Mouse (Mus musculus) hindbrain, postnatal 0 days (tissue): Measurements from ENCODE around the gene Ovol3. TPM values are rescaled to one million over a fixed set of nuclear protein-coding genes. Genes with fewer than 3 reads are reported as not detected.
"Not testable (repeated sequence)": the region's sequence is repeated elsewhere in the genome, so short reads cannot be mapped to it uniquely, and the experiment has no call there.

Source experiments
- ATAC-seq: fragments of 200-750 bp; cut with Nextera tagmentation; 2 replicates; pipeline ENCODE4 v1.8.0; 2017; ENCODE audit warnings: mild to moderate bottlenecking, moderate TSS enrichment, moderate library complexity
- DNase-seq: peaks from one replicate; pipeline ENCODE4 v3.0.0-alpha.2; 2015; ENCODE audit warnings: low spot score
- H3K27ac ChIP-seq: fragments of 300-500 bp; sonication (generic); 2 replicates; pipeline ENCODE4 v1.5.1; 2014; ENCODE audit warnings: mild to moderate bottlenecking
- H3K27me3 ChIP-seq: fragments of 300-500 bp; sonication (generic); 2 replicates; pipeline ENCODE4 v1.6.1; 2014; ENCODE audit warnings: low read length, mixed read lengths; ENCODE audit not compliant: insufficient read depth
- H3K36me3 ChIP-seq: fragments of 300-500 bp; sonication (generic); 2 replicates; pipeline ENCODE4 v1.6.1; 2014; ENCODE audit warnings: low read length, mixed read lengths; ENCODE audit not compliant: insufficient read depth
- H3K4me1 ChIP-seq: fragments of 300-500 bp; sonication (generic); 2 replicates; pipeline ENCODE4 v1.6.1; 2014; ENCODE audit warnings: antibody characterized with exemption, low read length, mixed read lengths; ENCODE audit not compliant: insufficient read depth
- H3K4me2 ChIP-seq: fragments of 300-500 bp; sonication (generic); 2 replicates; pipeline ENCODE4 v1.6.1; 2014; ENCODE audit warnings: low read depth, mild to moderate bottlenecking, low read length, moderate library complexity, mixed read lengths
- H3K4me3 ChIP-seq: fragments of 300-500 bp; sonication (generic); 2 replicates; pipeline ENCODE4 v1.5.1; 2014; ENCODE audit warnings: low read length
- H3K9ac ChIP-seq: fragments of 300-500 bp; sonication (generic); replicated peaks from 2 replicates; pipeline ENCODE4 v1.6.1; 2014; ENCODE audit warnings: mild to moderate bottlenecking, low read length, moderate library complexity, mixed read lengths
- H3K9me3 ChIP-seq: fragments of 300-500 bp; sonication (generic); 2 replicates; pipeline ENCODE4 v1.6.1; 2016; ENCODE audit warnings: low read length, mixed read lengths
- CTCF ChIP-seq: IDR thresholded peaks from 2 replicates; pipeline ENCODE4 v1.5.1; 2016; ENCODE audit warnings: antibody characterized with exemption, control low read depth, low read depth
- WGBS: fragments of 180-500 bp; shearing (Covaris S2); extraction: QIAGEN DNeasy Blood & Tissue Kit; methylation state at CpG from one replicate; pipeline ENCODE4 v1.1.7; 2014; 5-methylcytosine and 5-hydroxymethylcytosine counted together
- polyA plus RNA-seq: library from polyadenylated mRNA; unstranded; fragments of >200 nt; fragmentation: Nextera tagmentation; extraction: Ambion mirVana; gene quantifications from 2 replicates; pipeline ENCODE4 v1.2.1, GENCODE M21; 2015
- total RNA-seq: library from RNA; depleted of rRNA; stranded (reverse); fragments of >200 nt; gene quantifications from 2 replicates; pipeline ENCODE4 v1.2.3, GENCODE M21; 2014

The Ovol3 gene
- total and polyA plus RNA-seq, 2 experiments from 2014 or later = not detected

DNA sequence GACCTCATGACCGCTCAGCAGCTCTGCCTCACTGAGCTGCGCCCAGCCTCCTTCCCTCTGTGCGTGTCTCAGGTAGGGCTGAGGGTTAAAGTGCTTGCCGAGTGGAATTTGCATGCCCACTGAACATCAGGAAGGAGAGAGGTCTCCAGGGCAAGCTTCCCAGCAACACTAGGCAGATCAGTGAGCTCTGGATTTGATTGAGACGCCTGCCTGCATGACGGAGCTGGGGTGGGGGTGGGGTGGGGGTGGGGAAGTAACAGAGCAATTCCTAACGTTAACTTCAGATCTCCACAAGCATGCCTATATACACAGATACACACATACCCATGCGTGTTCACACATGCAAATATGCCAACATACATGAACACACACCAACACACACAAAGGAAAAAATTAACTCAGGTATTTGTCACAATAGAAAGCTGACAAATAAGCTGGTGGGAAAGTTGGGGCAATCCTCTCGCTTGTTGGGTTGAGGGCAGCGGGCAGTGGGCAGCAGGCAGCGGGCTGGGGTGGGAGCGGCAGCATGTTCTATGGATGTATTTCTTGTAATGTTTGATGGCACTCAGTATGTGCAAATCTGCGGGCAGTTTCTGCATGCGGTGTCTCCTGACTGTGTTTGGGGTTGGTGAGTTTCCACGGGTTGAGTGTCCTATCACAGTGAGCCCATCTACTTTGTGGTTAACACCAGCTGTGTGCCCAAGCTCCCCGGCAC lies 16.1 kb downstream of the Ovol3 start:
- Histone ChIP-seq H3K9ac (peak overlapping the region; percentile 50), H3K27ac (peak overlapping the region; percentile 49; the same call in 1 of the 2 replicates), H3K4me1 (no peaks in the 10 kb centered on the region), H3K4me2 (peak overlapping the region; percentile 98), H3K4me3 (peak overlapping the region; percentile 43), H3K36me3 (peaks cover 9% of the 10 kb centered on the region), H3K9me3 (no peaks in the 10 kb centered on the region), H3K27me3 (no peaks in the 10 kb centered on the region)
- DNase-seq = peak; percentile 83
- peak; percentile 59 for ATAC-seq
- 4% methylated on average over 16 of the region's 16 CpGs for WGBS
- TF ChIP-seq CTCF = no peak

DNA sequence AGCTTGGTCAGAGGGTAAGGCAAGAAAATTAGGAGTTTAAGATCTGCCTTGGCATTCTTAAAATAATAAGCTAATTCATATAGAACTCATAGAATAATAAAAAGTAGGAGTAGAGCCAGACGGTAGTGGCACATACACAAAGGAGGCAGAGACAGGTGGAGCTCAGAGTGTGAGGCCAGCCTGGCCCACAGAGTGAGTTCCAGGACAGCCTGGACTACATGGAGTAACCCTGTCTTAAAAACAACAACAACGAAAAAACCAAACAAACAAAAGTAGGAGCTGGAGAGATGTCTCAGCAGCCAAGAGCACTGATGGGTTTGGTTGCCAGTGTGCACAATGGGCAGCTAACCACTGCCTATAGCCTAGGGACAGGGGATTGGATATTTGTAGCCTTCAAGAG lies 18.2 kb downstream of the Ovol3 start:
- H3K27ac ChIP-seq = no peak overlapping the region
- no peaks in the 10 kb centered on the region for H3K27me3 ChIP-seq
- WGBS = 75% methylated on average over 2 of the region's 2 CpGs
- H3K4me3 ChIP-seq = no peak overlapping the region
- H3K4me2 ChIP-seq = no peak overlapping the region
- H3K36me3 ChIP-seq = no peaks in the 10 kb centered on the region
- no peaks in the 10 kb centered on the region for H3K4me1 ChIP-seq
- no peak overlapping the region for H3K9ac ChIP-seq
- no peaks in the 10 kb centered on the region for H3K9me3 ChIP-seq
- DNase-seq (no peak), ATAC-seq (no peak)
- no peak for TF ChIP-seq CTCF

DNA sequence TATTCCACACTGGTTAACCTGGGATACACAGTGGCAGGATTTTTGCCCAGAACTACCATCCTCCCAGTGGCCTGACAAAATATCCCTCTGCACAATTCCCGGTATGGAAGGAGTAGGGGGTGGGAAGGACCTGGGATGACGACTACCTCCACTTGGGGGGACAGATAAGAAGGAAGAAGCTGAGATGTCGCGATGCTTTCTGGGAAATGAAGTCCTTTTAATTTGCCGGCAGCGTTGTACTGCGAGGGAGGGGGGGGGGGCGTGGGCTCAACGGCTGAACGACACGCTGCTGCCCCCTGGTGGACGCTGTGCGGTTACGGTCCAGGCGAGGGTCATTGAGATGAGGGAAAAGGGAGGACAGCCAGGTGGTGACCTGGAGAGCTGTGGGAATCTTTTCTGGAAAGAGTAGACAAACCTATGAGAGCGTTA lies 18.8 kb downstream of the Ovol3 start:
- WGBS = under 1% methylated on average over 16 of the region's 16 CpGs
- H3K27ac ChIP-seq = peak overlapping the region; percentile 68
- no peaks in the 10 kb centered on the region for H3K27me3 ChIP-seq
- H3K4me1 ChIP-seq = no peaks in the 10 kb centered on the region
- H3K4me2 ChIP-seq = peak overlapping the region; percentile 42
- peak; percentile 97 for TF ChIP-seq CTCF
- no peaks in the 10 kb centered on the region for H3K36me3 ChIP-seq
- DNase-seq (peak; percentile 95), ATAC-seq (peak; percentile 85)
- H3K4me3 ChIP-seq = no peak overlapping the region
- no peak overlapping the region for H3K9ac ChIP-seq
- H3K9me3 ChIP-seq = no peaks in the 10 kb centered on the region

DNA sequence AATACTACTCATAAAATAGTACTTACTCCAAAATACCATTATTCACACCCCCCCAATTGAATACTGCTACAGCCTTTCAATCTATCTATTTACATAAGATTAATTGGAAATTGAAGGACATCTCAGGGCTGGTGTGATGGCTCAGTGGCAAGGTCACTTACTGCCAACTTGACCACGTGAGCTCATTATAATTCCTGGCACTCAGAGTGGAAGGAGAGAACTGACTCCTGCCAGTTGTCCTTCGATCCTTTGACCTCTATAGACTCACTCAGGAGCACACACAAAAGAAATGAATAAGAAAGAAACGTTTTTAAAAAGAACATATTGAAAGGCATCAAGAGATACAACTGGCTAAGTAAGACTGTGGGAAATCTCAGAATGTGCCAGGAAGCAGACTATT lies 19.6 kb downstream of the Ovol3 start:
- no peak for ATAC-seq
- TF ChIP-seq CTCF = no peak
- Histone ChIP-seq H3K27ac (no peak overlapping the region), H3K9me3 (no peaks in the 10 kb centered on the region), H3K36me3 (no peaks in the 10 kb centered on the region), H3K4me2 (no peak overlapping the region), H3K4me3 (no peak overlapping the region), H3K27me3 (no peaks in the 10 kb centered on the region), H3K4me1 (no peaks in the 10 kb centered on the region), H3K9ac (no peak overlapping the region)
- 49% methylated on average over 3 of the region's 3 CpGs for WGBS
- no peak for DNase-seq

DNA sequence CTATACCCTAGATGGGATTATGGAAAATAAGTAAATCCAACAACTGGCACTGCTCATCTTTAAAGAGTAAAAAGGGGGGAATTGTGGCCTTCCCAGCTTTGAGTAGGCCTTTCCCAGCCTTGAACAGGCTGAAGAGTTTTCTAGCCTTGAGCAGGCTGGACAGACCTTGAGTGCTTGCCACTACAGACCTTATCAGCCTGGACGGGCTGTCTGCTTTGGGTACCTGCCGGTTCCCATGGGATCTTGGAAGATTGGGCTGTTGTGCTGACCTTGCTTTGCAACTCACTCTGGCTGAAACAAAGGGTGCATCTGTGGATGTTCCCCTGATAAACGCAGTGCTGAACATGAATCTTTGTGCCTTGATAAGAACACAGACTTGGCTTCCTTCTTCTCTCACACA lies 21.6 kb downstream of the Ovol3 start:
- Histone ChIP-seq H3K27me3 (no peaks in the 10 kb centered on the region), H3K27ac (no peak overlapping the region), H3K4me1 (no peaks in the 10 kb centered on the region), H3K36me3 (no peaks in the 10 kb centered on the region), H3K4me3 (no peak overlapping the region), H3K4me2 (no peak overlapping the region), H3K9ac (no peak overlapping the region), H3K9me3 (no peaks in the 10 kb centered on the region)
- TF ChIP-seq CTCF = no peak
- 92% methylated on average over 3 of the region's 3 CpGs for WGBS
- DNase-seq (no peak), ATAC-seq (no peak)

DNA sequence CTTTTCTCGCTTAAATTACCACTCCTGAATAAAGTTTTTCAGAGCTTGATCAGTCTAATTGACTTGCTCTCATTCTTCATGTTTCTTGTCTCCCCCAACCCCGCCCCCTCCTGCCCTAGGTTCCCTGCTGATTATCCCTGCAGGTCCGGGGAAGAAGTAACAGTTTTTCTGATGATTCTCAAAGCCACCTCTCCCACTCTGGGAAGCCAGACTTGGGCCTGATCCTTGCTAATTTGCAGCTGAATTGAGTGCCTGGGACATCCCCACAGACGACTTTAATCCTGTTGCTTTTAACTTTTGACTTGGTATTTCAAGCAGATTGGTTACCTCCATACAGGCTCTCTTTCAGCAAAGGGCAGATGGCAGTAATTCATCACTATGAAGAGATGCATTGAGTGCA lies 24.5 kb downstream of the Ovol3 start:
- H3K9ac ChIP-seq = no peak overlapping the region
- H3K36me3 ChIP-seq = no peaks in the 10 kb centered on the region
- 21% methylated on average over 4 of the region's 4 CpGs for WGBS
- no peak overlapping the region for H3K4me3 ChIP-seq
- DNase-seq (no peak), ATAC-seq (no peak)
- no peaks in the 10 kb centered on the region for H3K9me3 ChIP-seq
- no peak overlapping the region for H3K27ac ChIP-seq
- no peaks in the 10 kb centered on the region for H3K4me1 ChIP-seq
- H3K27me3 ChIP-seq = no peaks in the 10 kb centered on the region
- no peak overlapping the region for H3K4me2 ChIP-seq
- TF ChIP-seq CTCF = no peak

DNA sequence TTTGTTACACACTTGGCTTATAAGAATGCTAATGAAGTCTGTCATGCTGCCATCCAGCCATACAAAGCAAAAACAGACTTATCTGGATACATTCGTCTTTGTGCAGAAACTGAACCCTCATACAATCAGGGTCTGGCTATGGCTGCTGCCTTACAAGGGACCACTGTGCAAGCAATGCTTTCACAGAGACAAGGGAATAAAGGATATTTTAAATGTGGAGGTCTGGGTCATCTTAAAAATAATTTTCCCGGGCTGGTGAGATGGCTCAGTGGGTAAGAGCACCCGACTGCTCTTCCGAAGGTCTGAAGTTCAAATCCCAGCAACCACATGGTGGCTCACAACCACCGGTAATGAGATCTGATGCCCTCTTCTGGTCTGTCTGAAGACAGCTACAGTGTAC lies 29.2 kb downstream of the Ovol3 start:
- not testable (repeated sequence) for H3K9me3 ChIP-seq, H3K4me2 ChIP-seq, H3K27me3 ChIP-seq, H3K36me3 ChIP-seq, ATAC-seq, H3K4me3 ChIP-seq, H3K27ac ChIP-seq, H3K9ac ChIP-seq, H3K4me1 ChIP-seq, DNase-seq
- 51% methylated on average over 5 of the region's 5 CpGs for WGBS
